Comparison of ENCODE assay signal across 28 mouse cellular contexts in the genomic region with DNA sequence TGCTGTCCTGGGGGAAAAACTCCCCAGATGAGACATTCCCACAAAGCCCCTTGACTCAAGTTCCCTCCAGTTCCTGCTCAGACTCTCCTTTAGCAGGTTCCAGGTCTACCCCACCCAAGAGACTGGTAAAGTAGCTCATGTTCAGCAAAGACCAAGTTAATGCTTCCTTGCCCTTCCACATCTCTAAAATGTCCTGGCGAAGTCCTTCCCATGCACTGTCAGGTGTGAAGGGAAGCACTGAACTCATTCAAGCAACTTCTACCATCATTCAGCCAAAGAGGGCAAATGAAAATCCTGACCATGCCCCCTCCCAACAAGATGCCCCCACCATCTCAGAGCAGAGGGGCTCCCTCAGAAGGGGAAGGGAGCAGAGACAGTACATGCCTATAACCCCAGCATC.
"Had no signal": no experiment of that assay in that cellular context is flagged by ENCODE, and none has a peak within 500 bp of the region (broad histone marks: within the 10 kb centered on the region; RNA-seq: fewer than 3 reads in every experiment).

No protein-coding gene starts in this region.

- H3K4me2 ChIP-seq: embryonic facial prominence, embryonic 12.5 days; embryonic facial prominence, embryonic 13.5 days; embryonic facial prominence, embryonic 15.5 days; forebrain, embryonic 12.5 days; forebrain, embryonic 13.5 days; forebrain, embryonic 15.5 days had no signal

- H3K9me3 ChIP-seq: embryonic facial prominence, embryonic 10.5 days; embryonic facial prominence, embryonic 12.5 days; embryonic facial prominence, embryonic 13.5 days; embryonic facial prominence, embryonic 15.5 days; forebrain, embryonic 10.5 days; forebrain, embryonic 12.5 days; forebrain, embryonic 13.5 days; forebrain, embryonic 15.5 days had no signal

- H3K27ac ChIP-seq: embryonic facial prominence, embryonic 10.5 days; embryonic facial prominence, embryonic 12.5 days; embryonic facial prominence, embryonic 13.5 days; embryonic facial prominence, embryonic 15.5 days; forebrain, embryonic 10.5 days; forebrain, embryonic 12.5 days; forebrain, embryonic 13.5 days; forebrain, embryonic 15.5 days; gastrocnemius, adult 2 months; heart, adult 2 months had no signal

- H3K9ac ChIP-seq: embryonic facial prominence, embryonic 12.5 days; embryonic facial prominence, embryonic 13.5 days; embryonic facial prominence, embryonic 15.5 days; forebrain, embryonic 12.5 days; forebrain, embryonic 13.5 days; forebrain, embryonic 15.5 days; forebrain, postnatal 0 days had no signal

- DNase-seq: cerebellum, adult 2 months; cerebellum, adult 8-10 months; cerebellum, adult 9-10 months; cerebellum, adult 9-11 months; cerebellum, postnatal 10 days; cerebellum, postnatal 14 days; cerebellum, postnatal 25 days; cerebellum, postnatal 36 days; embryo, embryonic 11 days; forebrain, postnatal 0 days; gastrocnemius, adult 2 months; gastrocnemius, postnatal 10 days; gastrocnemius, postnatal 14 days; gastrocnemius, postnatal 25 days; gastrocnemius, postnatal 36 days; heart, adult 18-20 months had no signal

- H3K27me3 ChIP-seq: embryonic facial prominence, embryonic 12.5 days; embryonic facial prominence, embryonic 15.5 days; forebrain, embryonic 13.5 days; forebrain, embryonic 15.5 days had no signal

- H3K4me3 ChIP-seq: embryonic facial prominence, embryonic 10.5 days; embryonic facial prominence, embryonic 12.5 days; embryonic facial prominence, embryonic 13.5 days; embryonic facial prominence, embryonic 15.5 days; erythroblast, embryonic 14.5 days; forebrain, embryonic 10.5 days; forebrain, embryonic 12.5 days; forebrain, embryonic 13.5 days; forebrain, embryonic 15.5 days; gastrocnemius, adult 2 months; heart, adult 2 months had no signal

- ATAC-seq: forebrain, embryonic 13.5 days; forebrain, embryonic 14.5 days; forebrain, embryonic 15.5 days; forebrain, embryonic 16.5 days had no signal
